ENCODE assay signal across 22 mouse cellular contexts in genomic region chr2:106746905-106747304, GRCm38 (mm10). TPM values are rescaled to one million over a fixed set of nuclear protein-coding genes. Genes with fewer than 3 reads are reported as not detected.
A peak's percentile ranks its signal among the peaks of the same experiment; 100 is the strongest.
DNase-seq lines count a peak whose midpoint lies in the region; ATAC-seq and TF ChIP-seq lines count a peak whose summit lies in the region.
"Had no signal": no experiment of that assay in that cellular context is flagged by ENCODE, and none has a peak within 500 bp of the region (broad histone marks: within the 10 kb centered on the region; RNA-seq: fewer than 3 reads in every experiment).

No protein-coding gene starts in this region.

- H3K36me3 ChIP-seq in kidney, adult 2 months (ENCODE audit: control insufficient read depth, insufficient read depth, low read length), result no peaks in the 10 kb centered on the region
- no peaks in the 10 kb centered on the region for H3K36me3 ChIP-seq in kidney, embryonic 16.5 days (ENCODE audit: insufficient read depth, low read length)
- H3K36me3 ChIP-seq in neural tube, embryonic 13.5 days, result peaks cover 5% of the 10 kb centered on the region; the same call in 1 of the 2 replicates
- H3K36me3 ChIP-seq: embryonic facial prominence, embryonic 12.5 days; embryonic facial prominence, embryonic 15.5 days; hindbrain, embryonic 12.5 days; hindbrain, embryonic 15.5 days had no signal

- WGBS in kidney, adult 2 months, result 24% methylated on average over 4 of the region's 4 CpGs
- 17% methylated on average over 4 of the region's 4 CpGs for WGBS in kidney, embryonic 16.5 days
- WGBS in neural tube, embryonic 13.5 days, result 59% methylated on average over 4 of the region's 4 CpGs

- no peak for TF ChIP-seq POLR2A in kidney, adult 2 months (IDR thresholded peaks at IDR 0.05; ENCODE audit: low read depth, low read length)

- peaks cover 5% of the 10 kb centered on the region; the same call in 1 of the 2 replicates for H3K4me1 ChIP-seq in kidney, adult 2 months (ENCODE audit: control insufficient read depth, insufficient read depth, low read length)
- H3K4me1 ChIP-seq in kidney, embryonic 16.5 days (ENCODE audit: insufficient read depth, low read length), result peaks cover 37% of the 10 kb centered on the region
- peaks cover 64% of the 10 kb centered on the region for H3K4me1 ChIP-seq in neural tube, embryonic 13.5 days (replicated peaks)

- no peak overlapping the region for H3K4me2 ChIP-seq in kidney, embryonic 16.5 days (replicated peaks; ENCODE audit: low read depth, low read length)
- H3K4me2 ChIP-seq in neural tube, embryonic 13.5 days, result no peak overlapping the region
- H3K4me2 ChIP-seq: embryonic facial prominence, embryonic 12.5 days; embryonic facial prominence, embryonic 15.5 days; heart, embryonic 11.5 days; hindbrain, embryonic 12.5 days; hindbrain, embryonic 15.5 days had no signal

- ATAC-seq in kidney, embryonic 16.5 days (ENCODE audit: low FRiP score, low TSS enrichment), result peak; percentile 60; the same call in 1 of the 2 replicates
- no peak for ATAC-seq in neural tube, embryonic 13.5 days (ENCODE audit: low read depth)
- ATAC-seq: CD4-positive, CD25-positive, alpha-beta regulatory T cell, adult 4 months; forebrain, embryonic 14.5 days had no signal

- no peaks in the 10 kb centered on the region for H3K9me3 ChIP-seq in kidney, embryonic 16.5 days (ENCODE audit: low read length)
- no peaks in the 10 kb centered on the region for H3K9me3 ChIP-seq in neural tube, embryonic 13.5 days
- H3K9me3 ChIP-seq: embryonic facial prominence, embryonic 12.5 days; embryonic facial prominence, embryonic 15.5 days; hindbrain, embryonic 12.5 days; hindbrain, embryonic 15.5 days had no signal

- peak; percentile 54 for DNase-seq in kidney, adult 2 months
- DNase-seq in kidney, adult 18-20 months, result no peak
- no peak for DNase-seq in kidney, postnatal 4 days
- no peak for DNase-seq in neural tube, embryonic 10.5 days (ENCODE audit: extremely low spot score, low spot score)
- DNase-seq: adrenal gland, adult 2 months; adrenal gland, postnatal 14 days; cerebellum, adult 11 months; cerebellum, adult 2 months; cerebellum, adult 9-11 months; gastrocnemius, postnatal 25 days; heart, adult 2 months had no signal

- H3K4me3 ChIP-seq in kidney, adult 2 months (ENCODE audit: insufficient read depth, low read depth, low read length), result no peak overlapping the region
- H3K4me3 ChIP-seq in kidney, embryonic 16.5 days (ENCODE audit: low read length), result no peak overlapping the region
- no peak overlapping the region for H3K4me3 ChIP-seq in neural tube, embryonic 13.5 days
- H3K4me3 ChIP-seq: embryonic facial prominence, embryonic 12.5 days; embryonic facial prominence, embryonic 15.5 days; heart, adult 2 months; hindbrain, embryonic 12.5 days; hindbrain, embryonic 15.5 days had no signal

- H3K27me3 ChIP-seq in kidney, adult 2 months (replicated peaks; ENCODE audit: control insufficient read depth, insufficient read depth, low read length), result no peaks in the 10 kb centered on the region
- H3K27me3 ChIP-seq in kidney, embryonic 16.5 days (ENCODE audit: insufficient read depth, low read length), result no peaks in the 10 kb centered on the region
- H3K27me3 ChIP-seq in neural tube, embryonic 13.5 days, result no peaks in the 10 kb centered on the region
- H3K27me3 ChIP-seq: embryonic facial prominence, embryonic 12.5 days; embryonic facial prominence, embryonic 15.5 days; hindbrain, embryonic 15.5 days had no signal

- no peak overlapping the region for H3K9ac ChIP-seq in kidney, embryonic 16.5 days (replicated peaks; ENCODE audit: low read length)
- H3K9ac ChIP-seq in neural tube, embryonic 13.5 days, result no peak overlapping the region
- H3K9ac ChIP-seq: embryonic facial prominence, embryonic 12.5 days; embryonic facial prominence, embryonic 15.5 days; forebrain, postnatal 0 days; hindbrain, embryonic 12.5 days; hindbrain, embryonic 15.5 days had no signal

- no peak for TF ChIP-seq CTCF in kidney, adult 2 months (conservative IDR thresholded peaks at IDR 0.05; ENCODE audit: insufficient read depth, insufficient read length, low read depth, low read length)

- peak overlapping the region; percentile 40; the same call in 1 of the 2 replicates for H3K27ac ChIP-seq in kidney, adult 2 months (ENCODE audit: insufficient read depth, low read depth, low read length)
- peak overlapping the region; percentile 67 for H3K27ac ChIP-seq in kidney, embryonic 16.5 days (ENCODE audit: low read length)
- 0 out of 2 replicates have a peak overlapping the region, but pooled peaks have one; percentile 46 for H3K27ac ChIP-seq in neural tube, embryonic 13.5 days (replicated peaks)
- H3K27ac ChIP-seq: embryonic facial prominence, embryonic 12.5 days; embryonic facial prominence, embryonic 15.5 days; heart, adult 2 months; hindbrain, embryonic 12.5 days; hindbrain, embryonic 15.5 days had no signal

RNA-seq across cellular contexts. Expression of gene Mpped2, which starts 53.8 kb away (rescaled TPM):
- polyA plus RNA-seq in kidney, adult 2 months (2012; rRNA removed), result 3.4 and 4.1 TPM in 2 replicates
- polyA plus RNA-seq in kidney, embryonic 16.5 days (2015; fragmentation: Nextera tagmentation; extraction: Ambion mirVana), result 28.6 and 32.0 TPM in 2 replicates
- polyA plus RNA-seq in neural tube, embryonic 13.5 days (2015; fragmentation: Nextera tagmentation; extraction: Ambion mirVana), result 199 and 206 TPM in 2 replicates
- polyA plus RNA-seq: C2C12; CD4-positive, CD25-positive, alpha-beta regulatory T cell, adult 4 months had no signal
